Mouse (Mus musculus) large intestine, adult 2 months (tissue): Measurements from ENCODE around the gene Dcaf7. TPM values are rescaled to one million over a fixed set of nuclear protein-coding genes. Genes with fewer than 3 reads are reported as not detected.
"Not testable (repeated sequence)": the region's sequence is repeated elsewhere in the genome, so short reads cannot be mapped to it uniquely, and the experiment has no call there.

Experiments used
- DNase-seq: peaks from one replicate; pipeline ENCODE4 v3.0.0-alpha.2; 2012; ENCODE audit warnings: low read depth, low spot score
- WGBS: fragments of 180-500 bp; shearing (Covaris S2); methylation state at CpG from one replicate; pipeline ENCODE4 v1.1.7; 2018; 5-methylcytosine and 5-hydroxymethylcytosine counted together
- polyA plus RNA-seq: library from polyadenylated mRNA; depleted of rRNA; stranded (reverse); fragments of >200 nt; gene quantifications from 2 replicates; pipeline ENCODE4 v1.2.3, GENCODE M21; 2012

The Dcaf7 gene
- polyA plus RNA-seq, 1 experiment, result 27.3 TPM

- no peak for DNase-seq
- WGBS, result under 1% methylated on average over 13 of the region's 13 CpGs
These were observed 713 bp downstream of the Dcaf7 start for GRCm38 (mm10) chr11:106037418-106037751.

GRCm38 (mm10) chr11:106044349-106044748 is 7.7 kb downstream of the Dcaf7 start:
- no peak for DNase-seq

GRCm38 (mm10) chr11:106045256-106045655 is 8.6 kb downstream of the Dcaf7 start:
- 91% methylated on average over 1 of the region's 1 CpGs for WGBS
- DNase-seq, result no peak

GRCm38 (mm10) chr11:106045780-106046179 is 9.1 kb downstream of the Dcaf7 start:
- DNase-seq, result no peak
- WGBS, result 93% methylated on average over 3 of the region's 3 CpGs

- 81% methylated on average over 9 of the region's 9 CpGs for WGBS
- no peak for DNase-seq
These were observed 9.9 kb downstream of the Dcaf7 start for GRCm38 (mm10) chr11:106046584-106046983.

GRCm38 (mm10) chr11:106053921-106054320 is 17.2 kb downstream of the Dcaf7 start:
- 33% methylated on average over 2 of the region's 2 CpGs for WGBS
- DNase-seq, result no peak

- 95% methylated on average over 8 of the region's 8 CpGs for WGBS
- no peak for DNase-seq
These were observed 17.9 kb downstream of the Dcaf7 start for GRCm38 (mm10) chr11:106054600-106054999.

GRCm38 (mm10) chr11:106055341-106055740 is 18.7 kb downstream of the Dcaf7 start:
- 88% methylated on average over 6 of the region's 6 CpGs for WGBS
- no peak for DNase-seq

- DNase-seq, result no peak
- WGBS, result 87% methylated on average over 8 of the region's 8 CpGs
These were observed 20.3 kb downstream of the Dcaf7 start for GRCm38 (mm10) chr11:106056819-106057491.

GRCm38 (mm10) chr11:106058020-106058419 is 21.3 kb downstream of the Dcaf7 start:
- WGBS, result 76% methylated on average over 8 of the region's 8 CpGs
- no peak for DNase-seq

- 74% methylated on average over 1 of the region's 1 CpGs for WGBS
- no peak for DNase-seq
These were observed 23.9 kb downstream of the Dcaf7 start for GRCm38 (mm10) chr11:106060549-106060948.

- 84% methylated on average over 1 of the region's 1 CpGs for WGBS
- no peak for DNase-seq
These were observed 24.6 kb downstream of the Dcaf7 start for GRCm38 (mm10) chr11:106061311-106061710.

- 91% methylated on average over 5 of the region's 5 CpGs for WGBS
- DNase-seq, result no peak
These were observed 27.1 kb downstream of the Dcaf7 start for GRCm38 (mm10) chr11:106063756-106064155.

- 29% methylated on average over 18 of the region's 18 CpGs for WGBS
- DNase-seq, result no peak
These were observed 28.6 kb downstream of the Dcaf7 start for GRCm38 (mm10) chr11:106065073-106065922.

- under 1% methylated on average over 49 of the region's 49 CpGs for WGBS
- peak; percentile 92 for DNase-seq
These were observed 29.4 kb downstream of the Dcaf7 start, which contains the start of gene Taco1 for GRCm38 (mm10) chr11:106065923-106066571. TSS of gene Taco1 (plus strand) at chr11:106066061.

GRCm38 (mm10) chr11:106066616-106067015 is 29.9 kb downstream of the Dcaf7 start:
- not testable (repeated sequence) for DNase-seq
- WGBS, result 6% methylated on average over 23 of the region's 23 CpGs

- 80% methylated on average over 3 of the region's 3 CpGs for WGBS
These were observed 37.1 kb downstream of the Dcaf7 start for GRCm38 (mm10) chr11:106073774-106074173.

GRCm38 (mm10) chr11:106076321-106076720 is 39.6 kb downstream of the Dcaf7 start:
- peak; percentile 72 for DNase-seq

More at GRCm38 (mm10) chr11:106073774-106074173, 37.1 kb downstream of the Dcaf7 start:
- DNase-seq, result no peak

GRCm38 (mm10) chr11:106083708-106084701 is 47.3 kb downstream of the Dcaf7 start, which contains the start of gene Map3k3:
TSS of gene Map3k3 (plus strand) at chr11:106084613.
- DNase-seq, result peak; percentile 99
- under 1% methylated on average over 69 of the region's 69 CpGs for WGBS

More at GRCm38 (mm10) chr11:106076321-106076720, 39.6 kb downstream of the Dcaf7 start:
- WGBS, result 0% methylated on average over 4 of the region's 4 CpGs
